Mouse (Mus musculus): ENCODE results near the gene Rfk. TPM values are rescaled to one million over a fixed set of nuclear protein-coding genes. Genes with fewer than 3 reads are reported as not detected.

The Rfk gene
- polyA plus RNA-seq, 1 experiment from 2014 or later, result 58.4 TPM

Other genes with a start within 250 kb of the Rfk start
- gene Gcnt1, start 21.2 kb upstream of the Rfk start, polyA plus RNA-seq (2015; fragmentation: Nextera tagmentation; extraction: Ambion mirVana), result 18.5 and 19.0 TPM in 2 replicates